Mouse (Mus musculus) cerebellum, adult 9-10 months (tissue): ENCODE results near the gene Arhgef17.

Experiments
- DNase-seq: peaks from one replicate; pipeline ENCODE4 v3.0.0; 2022

Gene Arhgef17

DNA sequence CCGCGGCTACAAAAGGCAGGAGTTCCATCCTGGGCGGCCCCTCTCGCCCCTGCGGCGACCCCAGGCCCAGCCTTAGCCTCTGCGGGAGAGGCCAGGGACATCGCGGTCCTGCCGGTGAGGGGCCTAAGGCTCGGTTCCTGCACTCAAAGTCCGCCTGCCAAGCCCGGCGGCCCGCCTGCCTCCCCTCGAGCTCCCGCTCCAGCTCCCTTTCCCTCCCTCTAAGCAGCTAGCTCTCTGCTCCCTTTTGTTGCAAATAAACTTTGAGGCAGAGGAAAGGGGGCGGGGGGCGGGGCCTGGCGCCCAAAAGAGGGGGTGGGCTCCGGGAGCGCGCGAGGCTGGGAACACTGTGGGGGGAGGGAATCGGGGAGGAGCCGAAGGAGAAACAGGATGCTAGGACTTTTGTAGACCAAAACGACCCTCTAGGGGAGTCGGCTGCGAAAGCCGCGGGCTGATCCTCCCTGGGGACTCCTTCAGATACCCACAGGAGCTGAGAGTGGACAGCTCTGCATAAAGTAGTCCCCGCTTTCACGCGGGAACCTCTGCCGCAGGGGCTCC is at the start of gene Arhgef17:
Arhgef17 (minus strand) TSS at position 182 of the 555 bp plus-strand sequence.
- DNase-seq: no peak

DNA sequence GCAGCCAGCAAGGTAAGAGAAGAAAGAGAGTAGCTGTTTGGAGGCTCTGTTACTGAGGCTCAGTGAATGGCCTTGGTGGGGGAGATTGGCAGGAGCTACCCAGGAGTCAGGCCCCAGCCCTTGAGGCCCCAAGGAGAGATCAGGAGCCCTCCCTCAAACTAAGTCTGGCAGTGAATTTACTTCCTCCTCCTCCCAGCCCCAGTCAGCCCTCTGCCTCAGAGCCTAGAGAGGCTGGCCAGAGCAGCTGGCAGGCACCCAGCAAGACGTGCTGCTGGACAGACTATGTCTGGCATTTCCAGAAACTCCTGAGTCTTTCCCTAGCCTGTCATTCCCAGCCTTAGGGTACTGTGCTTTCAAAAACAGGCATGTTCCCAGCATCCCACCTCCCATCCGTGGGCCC is 47.3 kb upstream of the Arhgef17 start:
- DNase-seq: no peak

DNA sequence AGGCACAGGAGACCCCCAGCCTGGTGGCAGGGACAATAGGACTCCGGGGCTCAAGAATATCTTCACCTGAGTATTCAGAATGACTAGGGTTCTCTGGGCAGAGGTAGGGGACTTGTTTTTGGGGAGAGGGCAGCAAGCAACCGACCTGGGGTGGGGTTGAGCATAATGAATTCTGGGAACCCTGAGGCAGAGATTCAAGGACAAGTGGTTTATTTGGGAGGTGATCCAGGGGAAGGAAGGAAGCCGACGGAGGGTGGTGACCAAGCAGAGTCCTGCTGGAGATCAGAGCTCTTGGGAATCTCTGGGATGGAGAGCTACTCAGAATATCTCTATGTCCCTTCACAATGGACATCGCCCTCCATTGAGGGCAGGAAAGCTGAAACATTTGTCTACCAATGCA is 46.3 kb upstream of the Arhgef17 start:
- no peak for DNase-seq

DNA sequence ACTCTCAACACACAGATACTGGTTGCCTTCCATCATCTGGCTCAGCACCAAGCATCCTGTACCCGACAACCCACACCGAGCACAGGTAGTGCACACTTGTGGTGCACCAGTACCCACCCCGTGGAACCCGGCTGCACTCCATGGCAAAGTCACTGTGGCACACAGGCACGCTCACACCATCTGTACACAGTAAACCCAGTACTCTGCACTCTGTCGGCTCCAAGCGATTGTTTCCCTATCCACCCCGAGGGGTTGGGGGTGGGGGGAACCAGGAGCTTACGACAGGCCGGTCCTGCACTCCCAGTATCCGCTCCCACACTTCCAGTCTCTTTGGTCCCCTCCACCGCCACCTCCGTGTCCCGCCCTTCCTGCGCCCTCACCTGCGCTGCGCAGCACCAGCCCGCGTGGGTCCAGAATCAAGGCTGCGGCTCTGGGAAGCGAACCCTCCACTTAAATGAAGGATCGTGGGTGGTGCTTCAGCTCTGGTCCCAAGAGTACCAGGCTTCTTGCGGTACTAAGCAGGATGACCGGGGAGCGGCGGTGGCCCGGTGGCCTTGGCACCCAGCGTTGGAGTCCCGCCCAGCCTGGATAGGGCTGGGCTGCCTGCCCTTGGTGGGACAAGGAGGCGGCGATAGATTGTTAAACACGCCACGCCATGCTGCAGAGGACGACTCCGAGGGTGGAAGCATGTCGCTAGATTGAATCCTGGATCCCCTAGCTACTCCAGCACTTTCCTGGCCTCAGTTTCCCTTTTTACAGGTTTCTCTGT is 42.4 kb upstream of the Arhgef17 start, which contains the start of gene P2ry6:
P2ry6 (minus strand) TSS at position 515 of the 769 bp plus-strand sequence.
- DNase-seq: no peak

DNA sequence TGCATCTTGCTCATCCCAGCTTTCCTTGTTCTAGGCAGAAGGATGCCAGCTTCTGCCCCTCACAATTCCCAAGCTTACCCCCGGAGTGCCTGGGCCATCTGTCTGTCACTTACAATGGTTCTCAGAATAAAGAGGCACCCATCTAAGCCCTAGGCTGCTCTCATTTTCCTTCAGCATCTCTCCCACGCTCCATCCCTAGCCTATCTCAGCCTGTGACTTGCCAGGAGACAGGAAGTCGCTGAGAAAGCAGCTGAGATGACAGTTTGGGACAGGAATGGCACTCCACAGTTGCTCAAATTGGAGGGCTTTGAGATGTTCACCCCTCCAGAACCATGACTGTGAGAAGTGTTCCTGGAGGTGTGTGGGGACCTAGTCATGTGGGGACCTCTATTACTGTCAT is 41.0 kb upstream of the Arhgef17 start:
- DNase-seq: no peak

DNA sequence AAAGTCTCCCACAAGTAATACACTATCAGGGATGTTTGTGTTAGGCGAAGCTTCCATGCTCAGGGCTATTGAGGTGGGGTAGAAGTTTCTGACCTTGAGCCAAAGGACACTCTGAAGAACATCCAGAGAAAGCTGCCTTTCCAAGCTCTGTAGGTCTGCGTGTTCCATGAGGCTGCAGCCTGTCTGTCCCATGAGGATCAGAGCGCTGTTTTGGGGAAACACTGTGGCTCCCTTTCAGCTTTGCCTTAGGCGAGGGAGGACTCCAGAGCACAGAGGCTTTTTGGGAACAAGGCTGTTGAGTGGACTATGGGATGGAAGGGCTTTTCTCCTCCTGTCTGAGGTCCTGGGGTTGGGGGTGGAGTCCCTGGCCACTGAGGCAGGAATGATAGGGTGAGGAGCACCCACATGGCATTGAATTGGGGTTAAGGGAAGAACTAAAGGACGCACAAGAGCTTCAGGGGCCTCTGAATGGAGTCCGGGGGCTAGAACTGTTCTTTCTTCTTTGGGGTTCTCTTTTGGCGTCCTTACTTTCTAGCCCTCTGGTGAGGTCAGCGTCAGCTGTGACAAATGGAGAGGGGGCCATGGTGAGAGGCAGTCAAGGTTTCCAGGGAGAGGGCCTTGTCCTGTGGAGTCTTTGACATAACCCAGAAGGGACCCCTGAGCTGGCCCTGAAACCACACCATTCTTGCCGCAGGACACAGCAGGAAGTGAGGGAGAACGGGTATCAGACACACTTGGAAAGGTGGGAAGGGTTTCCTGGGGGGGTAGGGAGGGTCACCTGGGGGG is 37.2 kb upstream of the Arhgef17 start:
- no peak for DNase-seq

DNA sequence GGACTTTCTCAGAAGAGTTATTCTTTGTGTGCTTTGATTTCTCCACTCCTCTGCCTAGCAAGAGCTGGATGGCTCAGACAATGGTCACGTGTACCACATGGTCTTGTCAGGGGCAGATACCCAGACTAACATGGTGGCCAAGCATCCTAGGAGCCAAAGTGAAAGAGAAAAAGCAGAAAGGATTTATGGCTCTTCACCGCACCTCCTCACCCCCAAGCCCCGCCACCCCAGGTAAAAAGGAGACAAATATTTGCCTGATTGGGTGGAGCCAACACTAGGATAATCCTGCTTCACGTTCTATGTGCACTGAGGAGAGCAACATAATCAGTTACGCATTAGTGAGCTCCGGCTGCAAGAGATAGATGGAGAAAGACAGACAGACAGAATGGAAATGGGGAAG is 36.5 kb upstream of the Arhgef17 start:
- DNase-seq: no peak

DNA sequence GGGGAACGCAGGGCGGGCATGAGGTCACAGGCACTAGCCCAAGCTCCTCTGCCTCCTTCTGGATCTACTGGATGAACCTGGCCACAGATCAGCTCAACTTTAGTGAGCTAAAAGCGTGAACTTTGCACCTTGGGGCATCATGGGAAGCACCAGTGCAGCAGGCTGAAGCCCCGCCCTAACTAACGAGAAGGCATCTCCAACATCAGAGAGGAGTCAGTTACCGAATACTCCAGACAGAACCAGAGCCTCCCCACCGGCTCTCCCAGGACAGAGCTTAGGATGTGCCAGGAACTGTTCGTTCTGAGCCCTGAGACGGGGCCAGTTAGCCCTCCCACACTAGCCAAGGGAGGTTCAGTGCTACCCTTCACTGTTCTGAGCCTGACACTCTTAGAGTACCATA is 35.9 kb upstream of the Arhgef17 start:
- no peak for DNase-seq

DNA sequence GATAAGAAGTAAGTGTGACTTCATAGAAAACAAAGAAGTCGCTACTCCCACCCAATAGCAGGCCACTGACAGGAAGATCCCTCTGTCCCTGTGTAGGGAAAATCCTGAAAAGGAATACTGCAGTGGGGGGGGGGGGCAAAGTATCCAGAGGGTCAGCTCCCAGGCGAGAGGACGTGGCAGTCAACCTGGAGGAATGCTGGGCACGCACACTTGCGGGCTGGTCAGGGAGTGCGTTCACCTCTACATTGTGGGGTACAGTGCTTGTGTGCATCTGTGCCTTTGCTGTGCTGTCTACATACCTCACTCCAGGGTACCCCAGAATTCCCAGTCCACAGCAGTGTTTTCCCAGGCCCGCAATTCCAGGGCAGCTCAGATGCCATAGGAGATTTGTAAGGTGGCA is 34.1 kb upstream of the Arhgef17 start:
- DNase-seq: no peak

DNA sequence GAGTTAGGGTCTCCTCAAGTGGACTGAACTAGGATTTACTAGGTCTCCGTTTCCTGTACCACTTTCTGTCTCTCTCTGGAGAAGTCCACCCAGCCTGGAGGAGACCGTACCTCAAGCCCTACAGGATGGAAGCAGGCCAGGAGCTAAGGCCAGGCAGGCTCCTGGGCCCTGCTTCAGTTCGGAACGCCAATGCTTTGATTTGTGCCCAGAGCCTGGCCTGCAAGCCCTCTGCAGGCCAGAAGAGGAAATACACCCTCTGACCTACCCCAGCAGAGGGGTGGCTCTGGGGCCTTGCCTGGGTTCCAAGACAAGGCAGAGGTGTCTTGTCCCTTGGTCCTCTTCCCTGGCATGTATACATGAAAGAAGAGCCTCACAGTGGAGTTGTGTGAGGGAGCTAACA is 33.2 kb upstream of the Arhgef17 start:
- DNase-seq: peak; percentile 19

DNA sequence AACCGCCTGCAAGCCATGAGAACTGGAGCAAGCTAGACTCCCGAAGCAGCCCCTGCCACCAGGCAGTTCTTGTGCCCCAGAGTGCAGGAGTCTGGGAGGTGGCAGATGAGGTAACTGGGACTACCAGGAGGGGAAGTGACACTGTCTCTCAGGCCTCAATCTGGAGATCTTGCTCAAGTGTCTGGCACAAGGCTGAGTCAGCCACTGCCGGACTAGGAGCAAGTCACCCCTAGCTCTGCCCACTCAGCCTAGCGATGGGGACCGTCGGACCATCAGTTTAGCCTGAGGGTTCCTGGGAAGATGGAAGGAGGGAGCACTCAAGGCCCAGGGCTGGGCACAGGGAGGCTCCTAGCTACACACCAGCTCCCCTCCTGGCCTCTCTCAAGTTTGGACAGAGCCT is 32.3 kb upstream of the Arhgef17 start:
- no peak for DNase-seq

DNA sequence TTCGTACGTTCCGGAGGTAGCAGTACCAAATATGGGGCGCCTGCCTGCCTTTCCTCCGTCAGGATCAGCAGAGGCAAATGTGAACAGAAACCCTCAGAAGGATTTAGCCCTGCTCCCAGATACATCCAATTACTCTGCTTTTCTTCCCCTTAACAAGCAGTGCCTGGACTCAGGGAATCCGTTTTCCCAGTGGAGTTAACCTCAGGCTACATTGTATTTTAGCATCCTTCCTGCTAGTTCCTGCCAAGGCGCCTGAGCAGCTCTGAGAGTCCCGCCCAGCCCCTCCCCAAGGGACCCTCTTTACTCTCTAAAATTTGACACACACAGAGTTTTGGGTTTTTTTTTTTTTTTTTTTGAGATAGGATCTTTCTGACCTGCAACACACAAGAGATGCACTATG is 31.5 kb upstream of the Arhgef17 start:
- DNase-seq: no peak

DNA sequence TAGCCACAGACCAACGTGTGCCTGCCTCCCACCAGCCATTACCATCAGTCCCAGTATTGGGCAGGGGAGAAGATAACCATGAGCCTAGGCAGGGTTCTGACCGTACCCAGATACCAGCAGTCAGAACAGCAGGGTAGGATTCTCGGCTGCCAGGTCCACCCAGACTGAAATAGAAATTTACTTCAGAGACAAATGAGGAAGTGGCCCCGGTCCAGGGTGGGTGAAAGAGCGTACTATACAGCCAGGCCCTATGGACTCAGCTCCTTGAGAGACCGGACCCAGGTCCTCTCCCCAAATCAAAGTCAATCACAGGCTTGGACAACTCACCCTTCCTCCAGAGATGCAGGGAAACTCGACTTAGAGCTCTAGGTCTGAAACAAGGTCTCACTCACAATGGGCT is 29.2 kb upstream of the Arhgef17 start:
- DNase-seq: no peak

DNA sequence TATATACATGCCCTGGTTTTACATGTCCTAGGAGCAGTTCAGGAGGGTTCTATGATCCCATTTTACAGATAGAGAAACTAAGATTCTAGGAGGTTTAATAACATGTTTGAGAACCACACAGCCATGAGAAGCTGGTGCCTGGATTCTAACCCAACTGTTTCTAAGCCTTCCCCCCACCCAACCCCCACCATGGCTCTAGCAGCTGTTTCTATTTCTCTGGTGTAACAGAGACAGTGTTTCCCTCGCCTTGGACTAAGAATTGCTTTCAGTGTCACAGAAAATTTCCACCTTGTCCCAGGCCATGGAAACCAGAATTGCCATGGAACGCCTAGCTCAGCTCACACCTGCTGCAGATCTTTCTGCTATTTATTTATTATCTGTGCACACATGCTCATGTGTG is 28.6 kb upstream of the Arhgef17 start:
- no peak for DNase-seq

DNA sequence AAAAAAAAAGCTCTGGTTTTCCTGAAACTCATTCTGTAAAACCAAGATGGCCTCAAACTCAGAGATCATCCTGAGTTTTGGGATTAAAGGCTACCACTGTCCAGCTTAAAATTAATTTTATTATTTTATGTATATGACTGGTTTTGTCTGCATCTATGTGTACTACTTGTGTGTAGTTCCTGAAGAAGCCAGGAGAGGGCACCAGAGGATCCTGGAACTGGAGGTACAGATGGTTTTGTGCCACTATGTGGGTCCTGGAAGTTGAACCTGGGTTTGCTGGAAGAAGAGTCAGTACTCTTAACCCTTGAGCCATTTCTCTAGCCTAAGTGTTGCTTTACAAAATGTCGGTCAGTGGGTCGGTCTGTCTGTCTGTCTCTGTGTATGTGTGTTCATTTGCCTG is 26.5 kb upstream of the Arhgef17 start:
- no peak for DNase-seq

DNA sequence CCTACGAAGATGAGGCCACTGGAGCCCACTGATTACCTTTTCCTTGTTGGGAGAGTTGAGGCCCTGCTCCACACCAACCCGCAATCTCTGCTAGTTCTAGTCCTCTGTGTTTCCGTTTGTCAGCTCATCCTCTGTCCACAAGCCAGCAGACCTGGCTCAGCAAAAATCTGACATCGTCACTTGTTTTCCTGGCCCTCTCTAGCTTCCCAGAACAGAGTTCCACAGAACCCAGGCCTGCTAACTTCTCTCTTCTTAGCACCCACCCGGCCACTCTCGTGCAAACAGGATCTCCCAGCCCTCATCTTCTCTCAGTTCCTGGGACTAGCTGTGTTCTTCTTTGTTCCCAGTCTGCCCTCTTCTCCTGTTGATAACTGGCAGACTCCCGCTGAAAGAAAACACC is 20.8 kb upstream of the Arhgef17 start:
- DNase-seq: no peak

DNA sequence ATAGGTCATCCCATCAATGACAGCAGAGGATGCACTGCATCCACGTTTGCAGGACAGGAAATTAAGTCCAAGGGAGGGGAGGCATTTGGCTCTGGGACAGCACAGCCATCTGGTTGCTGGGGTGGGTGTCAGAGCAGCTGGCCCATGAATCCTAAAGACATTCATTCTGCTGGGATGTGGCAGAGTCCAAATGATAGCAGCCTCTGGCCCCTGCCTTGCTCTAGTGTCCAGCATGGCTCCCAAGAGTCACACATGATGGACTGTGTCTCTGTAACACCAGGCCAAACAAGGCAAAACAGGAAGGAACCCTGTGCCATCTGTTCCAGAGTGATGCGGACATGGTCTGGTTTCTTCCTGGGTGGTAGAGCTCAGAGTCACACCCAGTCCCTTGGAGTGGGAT is 20.0 kb upstream of the Arhgef17 start:
- no peak for DNase-seq

DNA sequence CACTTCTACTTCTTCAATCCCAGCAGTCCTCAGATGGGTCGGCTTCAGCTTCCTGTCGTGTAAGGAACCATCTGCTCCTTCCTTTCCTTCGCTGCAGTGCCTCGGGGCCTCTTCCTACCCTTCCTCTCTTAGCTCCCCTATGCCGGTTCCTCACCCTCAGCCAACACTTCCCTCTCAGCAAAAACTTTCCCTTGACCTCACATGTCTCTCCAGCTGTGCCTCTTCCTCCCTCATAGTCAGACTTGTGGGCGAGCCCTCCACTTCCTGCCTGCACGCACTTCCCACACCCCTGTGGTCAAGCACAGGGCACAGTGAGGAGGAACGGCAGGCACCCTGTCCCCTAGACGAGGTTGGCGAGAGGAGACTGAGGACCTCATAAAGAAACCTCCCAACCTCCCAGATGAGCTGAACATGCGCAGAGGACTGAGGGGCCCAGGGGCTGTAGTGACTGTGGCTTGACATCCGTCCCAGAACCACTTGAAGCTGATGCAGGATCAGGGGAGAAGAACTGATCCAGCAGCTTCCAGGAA is 18.6 kb upstream of the Arhgef17 start:
- DNase-seq: no peak

DNA sequence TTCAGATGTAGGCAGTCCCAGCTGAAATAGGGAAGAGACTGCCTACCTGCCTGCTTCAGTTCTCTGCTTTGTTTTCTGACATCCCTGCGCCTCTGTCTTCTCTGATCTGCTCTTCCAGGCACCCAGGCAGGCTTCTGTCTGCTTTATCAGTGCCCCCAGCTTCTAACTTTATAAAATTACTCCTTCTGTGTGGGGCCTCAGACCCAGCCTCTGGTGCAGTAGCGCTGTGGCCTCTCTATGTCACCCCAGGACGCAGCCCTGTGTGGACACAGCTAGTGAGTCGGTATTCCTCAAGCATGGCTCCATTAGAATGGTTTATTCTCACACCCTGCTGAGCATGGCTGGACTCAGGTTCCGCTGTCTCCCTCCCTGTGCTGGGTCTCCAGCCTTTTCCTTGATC is 18.1 kb upstream of the Arhgef17 start:
- DNase-seq: no peak

DNA sequence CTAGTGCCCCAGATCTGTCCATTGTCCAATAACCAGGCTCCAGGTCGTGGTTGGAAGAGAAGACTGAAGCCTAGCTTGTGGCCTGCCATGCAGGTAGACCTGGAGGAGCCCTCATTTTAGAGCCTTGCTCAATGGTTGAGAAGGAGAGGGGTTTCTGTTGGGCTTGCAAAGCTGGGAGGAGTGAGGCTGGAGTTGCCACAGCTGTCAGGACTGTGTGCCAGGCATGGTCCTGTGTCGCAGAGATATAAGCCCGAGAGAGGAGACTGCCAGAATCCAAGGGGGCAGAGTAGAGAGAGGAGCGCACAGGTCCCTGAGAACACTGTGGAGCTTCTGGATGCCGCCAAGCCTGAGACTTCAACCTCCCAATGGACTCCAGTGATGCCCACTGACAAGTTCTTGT is 12.8 kb upstream of the Arhgef17 start:
- no peak for DNase-seq

DNA sequence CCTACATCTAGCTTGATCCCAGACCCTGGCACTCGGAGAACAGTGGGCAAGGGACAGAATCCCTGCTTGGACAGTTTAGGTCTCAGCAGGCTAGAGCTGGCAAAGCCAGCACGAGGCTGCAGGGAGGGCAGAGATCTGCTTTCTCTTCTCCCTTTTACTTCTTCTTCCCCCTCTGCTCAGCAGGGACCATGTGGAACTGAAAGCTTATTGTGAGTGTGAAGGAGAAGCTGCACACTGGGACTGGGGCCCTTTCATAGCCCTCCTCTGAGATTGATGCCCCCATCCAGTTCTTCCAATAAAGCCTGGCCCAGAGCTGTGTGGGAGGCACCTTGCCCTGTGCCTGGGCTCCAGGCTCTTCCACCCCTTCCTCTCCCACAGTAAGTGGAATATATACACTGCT is 12.4 kb upstream of the Arhgef17 start:
- DNase-seq: no peak

DNA sequence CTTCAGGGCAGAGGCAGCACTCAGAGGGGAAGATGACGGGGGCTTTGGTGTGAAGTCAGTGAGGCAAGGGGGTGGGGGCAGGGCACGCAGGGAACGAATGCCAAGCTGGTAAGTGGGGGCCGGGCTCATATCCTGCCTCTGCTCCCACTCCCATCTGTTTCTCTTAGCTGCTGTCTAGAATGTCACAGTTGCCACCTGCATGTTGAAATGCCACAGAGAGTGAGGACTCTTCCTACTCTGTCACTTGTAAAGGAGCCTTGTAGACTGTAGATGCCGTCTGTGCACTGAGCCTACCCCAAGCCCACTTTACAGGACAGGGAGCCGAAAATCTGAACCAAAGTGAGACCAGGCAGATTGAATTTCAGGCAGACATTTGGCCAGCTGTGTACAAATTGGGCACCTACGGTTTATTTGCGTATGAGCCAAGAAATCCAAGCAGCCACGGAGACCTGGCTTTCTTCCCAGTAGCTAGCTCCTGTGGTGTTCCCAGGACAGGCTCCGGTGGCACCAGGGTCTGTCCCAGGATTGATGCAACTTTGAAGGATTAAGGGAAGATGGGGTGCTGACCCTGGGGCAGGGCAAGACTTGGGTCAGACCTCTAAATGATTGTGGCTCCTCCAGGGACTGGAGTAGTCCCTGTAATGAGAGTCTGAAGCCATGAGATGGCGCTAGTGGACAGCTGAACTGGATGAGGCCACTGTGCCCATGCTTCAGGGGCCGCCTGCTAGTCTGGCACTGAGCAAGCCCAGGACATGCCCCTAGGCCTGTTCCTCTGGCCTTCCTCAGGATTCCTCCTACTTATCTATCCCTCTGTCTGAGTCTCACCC is 11.1 kb upstream of the Arhgef17 start:
- peak; percentile 68 for DNase-seq

DNA sequence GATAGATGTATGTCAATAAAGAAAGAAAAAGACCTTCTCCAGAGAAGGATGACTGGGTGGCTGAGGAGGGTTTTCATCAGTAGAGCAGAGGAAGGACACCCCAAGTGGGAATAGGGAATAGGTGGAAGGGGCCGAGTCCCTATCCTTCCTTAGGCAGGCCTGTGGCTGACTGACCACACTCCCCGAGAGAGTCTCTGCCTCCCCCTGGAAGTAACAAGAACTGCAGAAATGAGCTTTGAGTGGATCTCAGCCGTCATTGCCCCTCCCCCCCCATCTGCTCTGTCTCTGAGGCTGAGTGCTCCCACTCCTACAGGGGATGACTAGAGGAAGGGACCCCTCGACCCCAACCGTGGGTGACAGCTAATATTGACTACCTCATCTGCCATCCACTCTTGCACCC is 9.3 kb upstream of the Arhgef17 start:
- no peak for DNase-seq
